Mouse (Mus musculus): ENCODE measurements around the gene Lamtor3.

DNA sequence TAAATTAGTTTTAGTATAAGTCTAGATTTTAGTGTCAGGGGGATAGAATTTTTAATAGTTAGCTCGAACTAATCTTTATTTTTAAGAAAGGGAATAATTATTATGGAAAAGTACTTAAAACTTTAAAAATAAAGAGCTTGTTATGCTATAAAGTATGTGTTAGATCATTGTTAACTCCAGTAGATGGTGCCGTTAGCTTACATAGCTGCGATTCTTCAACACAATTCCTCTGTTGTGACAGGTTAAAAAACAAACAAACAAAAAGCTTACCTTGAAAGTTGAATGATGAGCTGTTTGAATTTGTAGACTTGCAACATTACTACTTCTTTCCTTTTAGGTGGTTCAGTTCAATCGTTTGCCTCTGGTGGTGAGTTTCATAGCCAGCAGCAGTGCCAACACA lies 8.7 kb downstream of the Lamtor3 start:
- TF ChIP-seq POU5F1 (IDR thresholded peaks at IDR 0.05; ENCODE audit: borderline replicate concordance, low read length) (no peak), CTCF (conservative IDR thresholded peaks at IDR 0.05; ENCODE audit: low read length) (no peak), NANOG (IDR thresholded peaks at IDR 0.05; ENCODE audit: borderline replicate concordance, low read length) (no peak)
